Mouse (Mus musculus) heart, embryonic 12.5 days (tissue): ENCODE data around the gene Olfr545. TPM values are rescaled to one million over a fixed set of nuclear protein-coding genes. Genes with fewer than 3 reads are reported as not detected.

Experiments used
- ATAC-seq: fragments of 200-750 bp; cut with Nextera tagmentation; 2 replicates; pipeline ENCODE4 v1.8.0; 2017; ENCODE audit warnings: moderate TSS enrichment, moderate library complexity; ENCODE audit not compliant: insufficient number of reproducible peaks, low FRiP score
- H3K27ac ChIP-seq: fragments of 300-500 bp; sonication (generic); 2 replicates; pipeline ENCODE4 v1.5.1; 2016; ENCODE audit warnings: mild to moderate bottlenecking, moderate library complexity; ENCODE audit not compliant: poor library complexity, severe bottlenecking
- H3K27me3 ChIP-seq: fragments of 300-500 bp; sonication (generic); replicated peaks from 2 replicates; pipeline ENCODE4 v1.6.1; 2016; ENCODE audit warnings: mild to moderate bottlenecking, moderate library complexity
- H3K36me3 ChIP-seq: fragments of 300-500 bp; sonication (generic); 2 replicates; pipeline ENCODE4 v1.6.1; 2016; ENCODE audit warnings: mild to moderate bottlenecking, moderate library complexity
- H3K4me1 ChIP-seq: fragments of 300-500 bp; sonication (generic); replicated peaks from 2 replicates; pipeline ENCODE4 v1.6.1; 2016; ENCODE audit warnings: mild to moderate bottlenecking
- H3K4me2 ChIP-seq: fragments of 300-500 bp; sonication (generic); 2 replicates; pipeline ENCODE4 v1.6.1; 2016; ENCODE audit warnings: mild to moderate bottlenecking, moderate library complexity
- H3K4me3 ChIP-seq: fragments of 300-500 bp; sonication (generic); 2 replicates; pipeline ENCODE4 v1.5.1; 2016; ENCODE audit warnings: mild to moderate bottlenecking
- H3K9ac ChIP-seq: fragments of 300-500 bp; sonication (generic); 2 replicates; pipeline ENCODE4 v1.6.1; 2016; ENCODE audit warnings: mild to moderate bottlenecking, moderate library complexity
- H3K9me3 ChIP-seq: fragments of 300-500 bp; sonication (generic); replicated peaks from 2 replicates; pipeline ENCODE4 v1.6.1; 2016; ENCODE audit warnings: mild to moderate bottlenecking, moderate library complexity
- WGBS: fragments of 180-500 bp; shearing (Covaris S2); methylation state at CpG from one replicate; pipeline ENCODE4 v1.1.7; 2016; 5-methylcytosine and 5-hydroxymethylcytosine counted together
- polyA plus RNA-seq: library from polyadenylated mRNA; unstranded; fragments of >200 nt; fragmentation: Nextera tagmentation; extraction: Ambion mirVana; gene quantifications from 2 replicates; pipeline ENCODE4 v1.2.1, GENCODE M21; 2016

The Olfr545 gene
- polyA plus RNA-seq, 1 experiment from 2014 or later: not detected

- Histone ChIP-seq H3K4me3 (no peak overlapping the region), H3K9me3 (no peaks in the 10 kb centered on the region), H3K27me3 (no peaks in the 10 kb centered on the region), H3K27ac (no peak overlapping the region), H3K4me2 (no peak overlapping the region), H3K36me3 (no peaks in the 10 kb centered on the region), H3K4me1 (peaks cover 12% of the 10 kb centered on the region), H3K9ac (no peak overlapping the region)
- ATAC-seq: no peak
- WGBS: 79% methylated on average over 3 of the region's 3 CpGs
Measured at GRCm38 (mm10) chr7:102478926-102479325, 20.4 kb downstream of the Olfr545 start.

- Histone ChIP-seq H3K4me1 (peaks cover 12% of the 10 kb centered on the region), H3K36me3 (no peaks in the 10 kb centered on the region), H3K9ac (no peak overlapping the region), H3K27ac (no peak overlapping the region), H3K4me2 (no peak overlapping the region), H3K9me3 (no peaks in the 10 kb centered on the region), H3K27me3 (no peaks in the 10 kb centered on the region), H3K4me3 (no peak overlapping the region)
- 87% methylated on average over 4 of the region's 4 CpGs for WGBS
- ATAC-seq: no peak
Measured at GRCm38 (mm10) chr7:102478425-102478824, 20.9 kb downstream of the Olfr545 start.

GRCm38 (mm10) chr7:102477377-102477776 lies 22.0 kb downstream of the Olfr545 start:
- WGBS: 65% methylated on average over 11 of the region's 11 CpGs
- no peaks in the 10 kb centered on the region for H3K9me3 ChIP-seq
- H3K27me3 ChIP-seq: no peaks in the 10 kb centered on the region
- H3K4me1 ChIP-seq: peaks cover 9% of the 10 kb centered on the region
- H3K9ac ChIP-seq: no peak overlapping the region
- no peak overlapping the region for H3K4me2 ChIP-seq
- ATAC-seq: no peak
- H3K36me3 ChIP-seq: no peaks in the 10 kb centered on the region
- no peak overlapping the region for H3K27ac ChIP-seq
- H3K4me3 ChIP-seq: no peak overlapping the region

- H3K4me1 ChIP-seq: peaks cover 9% of the 10 kb centered on the region
- H3K4me2 ChIP-seq: no peak overlapping the region
- no peaks in the 10 kb centered on the region for H3K27me3 ChIP-seq
- no peak overlapping the region for H3K4me3 ChIP-seq
- H3K27ac ChIP-seq: no peak overlapping the region
- ATAC-seq: no peak
- WGBS: 92% methylated on average over 5 of the region's 5 CpGs
- H3K36me3 ChIP-seq: no peaks in the 10 kb centered on the region
- no peak overlapping the region for H3K9ac ChIP-seq
- H3K9me3 ChIP-seq: no peaks in the 10 kb centered on the region
Measured at GRCm38 (mm10) chr7:102476601-102477000, 22.8 kb downstream of the Olfr545 start.

GRCm38 (mm10) chr7:102472675-102473074 lies 26.7 kb downstream of the Olfr545 start:
- WGBS: 49% methylated on average over 5 of the region's 5 CpGs

GRCm38 (mm10) chr7:102467566-102467965 lies 31.8 kb downstream of the Olfr545 start:
- 88% methylated on average over 8 of the region's 8 CpGs for WGBS
- no peak for ATAC-seq
- no peak overlapping the region for H3K4me3 ChIP-seq
- no peak overlapping the region for H3K4me2 ChIP-seq
- H3K27ac ChIP-seq: no peak overlapping the region
- no peaks in the 10 kb centered on the region for H3K27me3 ChIP-seq
- peaks cover 67% of the 10 kb centered on the region for H3K36me3 ChIP-seq
- H3K4me1 ChIP-seq: no peaks in the 10 kb centered on the region; the same call in 1 of the 2 replicates
- H3K9ac ChIP-seq: no peak overlapping the region
- H3K9me3 ChIP-seq: no peaks in the 10 kb centered on the region

More at GRCm38 (mm10) chr7:102472675-102473074, 26.7 kb downstream of the Olfr545 start:
- Histone ChIP-seq H3K4me3 (no peak overlapping the region), H3K9me3 (no peaks in the 10 kb centered on the region), H3K4me1 (no peaks in the 10 kb centered on the region; the same call in 1 of the 2 replicates), H3K4me2 (no peak overlapping the region), H3K36me3 (peaks cover 19% of the 10 kb centered on the region), H3K9ac (no peak overlapping the region), H3K27me3 (no peaks in the 10 kb centered on the region), H3K27ac (no peak overlapping the region)
- no peak for ATAC-seq

GRCm38 (mm10) chr7:102458618-102459380 lies 40.6 kb downstream of the Olfr545 start:
- no peak overlapping the region for H3K27ac ChIP-seq
- H3K36me3 ChIP-seq: peaks cover 85% of the 10 kb centered on the region
- no peaks in the 10 kb centered on the region for H3K4me1 ChIP-seq
- ATAC-seq: no peak
- H3K4me2 ChIP-seq: no peak overlapping the region
- 81% methylated on average over 5 of the region's 5 CpGs for WGBS
- no peak overlapping the region for H3K4me3 ChIP-seq
- no peak overlapping the region for H3K9ac ChIP-seq
- H3K9me3 ChIP-seq: no peaks in the 10 kb centered on the region
- no peaks in the 10 kb centered on the region for H3K27me3 ChIP-seq

- H3K27ac ChIP-seq: no peak overlapping the region
- peaks cover 13% of the 10 kb centered on the region for H3K4me1 ChIP-seq
- no peaks in the 10 kb centered on the region for H3K27me3 ChIP-seq
- 95% methylated on average over 9 of the region's 9 CpGs for WGBS
- no peak for ATAC-seq
- no peak overlapping the region for H3K9ac ChIP-seq
- H3K9me3 ChIP-seq: no peaks in the 10 kb centered on the region
- peaks cover 58% of the 10 kb centered on the region for H3K36me3 ChIP-seq
- H3K4me2 ChIP-seq: no peak overlapping the region
- no peak overlapping the region for H3K4me3 ChIP-seq
Measured at GRCm38 (mm10) chr7:102446438-102446837, 52.9 kb downstream of the Olfr545 start.

- Histone ChIP-seq H3K27me3 (no peaks in the 10 kb centered on the region; the same call in 1 of the 2 replicates), H3K4me1 (peaks cover 16% of the 10 kb centered on the region), H3K27ac (no peak overlapping the region), H3K9ac (no peak overlapping the region), H3K9me3 (no peaks in the 10 kb centered on the region), H3K4me3 (0 out of 2 replicates have a peak overlapping the region, but pooled peaks have one; percentile 4), H3K36me3 (peaks cover 39% of the 10 kb centered on the region), H3K4me2 (peak overlapping the region; percentile 11)
- 60% methylated on average over 2 of the region's 2 CpGs for WGBS
- ATAC-seq: no peak
Measured at GRCm38 (mm10) chr7:102444301-102444700, 55.1 kb downstream of the Olfr545 start.

- 5% methylated on average over 4 of the region's 4 CpGs for WGBS
- peak overlapping the region; percentile 78 for H3K4me2 ChIP-seq
- peak overlapping the region; percentile 91 for H3K4me3 ChIP-seq
- peaks cover 29% of the 10 kb centered on the region for H3K36me3 ChIP-seq
- peaks cover 8% of the 10 kb centered on the region; the same call in 1 of the 2 replicates for H3K27me3 ChIP-seq
- H3K27ac ChIP-seq: peak overlapping the region; percentile 86
- H3K9me3 ChIP-seq: no peaks in the 10 kb centered on the region
- ATAC-seq: no peak
- peaks cover 16% of the 10 kb centered on the region for H3K4me1 ChIP-seq
- peak overlapping the region; percentile 96 for H3K9ac ChIP-seq
Measured at GRCm38 (mm10) chr7:102442432-102442831, 56.9 kb downstream of the Olfr545 start.

- Histone ChIP-seq H3K27me3 (peaks cover 14% of the 10 kb centered on the region), H3K9me3 (no peaks in the 10 kb centered on the region), H3K4me1 (peaks cover 16% of the 10 kb centered on the region), H3K27ac (peak within 1 kb of the TSS; percentile 86), H3K4me3 (peak within 1 kb of the TSS; percentile 91), H3K36me3 (peaks cover 24% of the 10 kb centered on the region), H3K9ac (peak within 1 kb of the TSS; percentile 96), H3K4me2 (peak within 1 kb of the TSS; percentile 78)
- ATAC-seq: peak; percentile 98
- 0% methylated on average over 45 of the region's 56 CpGs for WGBS
Measured at GRCm38 (mm10) chr7:102441657-102442391, 57.5 kb downstream of the Olfr545 start, which contains the start of gene Rrm1. Gene Rrm1 (plus strand): TSS chr7:102441695.
